Mouse (Mus musculus) adrenal gland, postnatal 25 days (tissue): ENCODE measurements at regions not wholly inside any gene's neighbourhood (a gene's known extent, or its start where the extent isn't known, plus 50 kb on each side); places are given as distances from the start of the nearest gene placed in this dataset.

Experiments used
- DNase-seq: peaks from one replicate; pipeline ENCODE4 v3.0.0; 2021; ENCODE audit warnings: mixed read lengths

GRCm38 (mm10) chr1:94221006-94221405 is 168.7 kb upstream of the Pdcd1 start:
- DNase-seq = no peak

- no peak for DNase-seq
Observed at GRCm38 (mm10) chr1:94217407-94217806, 165.1 kb upstream of the Pdcd1 start.

- DNase-seq = no peak
Observed at GRCm38 (mm10) chr1:94208929-94209328, 156.6 kb upstream of the Pdcd1 start.

GRCm38 (mm10) chr1:94207859-94208258 is 155.5 kb upstream of the Pdcd1 start:
- DNase-seq = no peak

GRCm38 (mm10) chr1:94203281-94203680 is 150.9 kb upstream of the Pdcd1 start:
- no peak for DNase-seq

GRCm38 (mm10) chr1:94183876-94184275 is 131.5 kb upstream of the Pdcd1 start:
- DNase-seq = no peak

GRCm38 (mm10) chr1:94149958-94150357 is 97.6 kb upstream of the Pdcd1 start:
- DNase-seq = no peak

GRCm38 (mm10) chr1:94147015-94147414 is 94.7 kb upstream of the Pdcd1 start:
- DNase-seq = no peak

GRCm38 (mm10) chr1:94140518-94140917 is 88.2 kb upstream of the Pdcd1 start:
- no peak for DNase-seq

GRCm38 (mm10) chr1:94139445-94140062 is 87.2 kb upstream of the Pdcd1 start:
- no peak for DNase-seq

- no peak for DNase-seq
Observed at GRCm38 (mm10) chr1:94136731-94137130, 84.4 kb upstream of the Pdcd1 start.
